Mouse (Mus musculus) CH12.LX (cell line): ENCODE measurements around the gene Ttc7. TPM values are rescaled to one million over a fixed set of nuclear protein-coding genes. Genes with fewer than 3 reads are reported as not detected.

Experiments
- DNase-seq: peaks from one replicate; pipeline ENCODE4 v3.0.0-alpha.2; 2013; ENCODE audit errors: extremely low read depth
- H3K27ac ChIP-seq: 2 replicates; pipeline ENCODE4 v1.5.1; 2012; ENCODE audit warnings: low read depth, mild to moderate bottlenecking, control low read depth, moderate library complexity; ENCODE audit not compliant: insufficient read depth
- H3K27me3 ChIP-seq: replicated peaks from 2 replicates; pipeline ENCODE3; 2012; ENCODE audit warnings: inconsistent platforms
- H3K36me3 ChIP-seq, 2 experiments: replicated peaks in 1 of 2; 2 replicates each; pipeline versions ENCODE3 to v1.6.1; 2012; ENCODE audit warnings: inconsistent platforms in 1 of 2, low read length in 1 of 2, mild to moderate bottlenecking in 1 of 2, mixed read lengths in 1 of 2, moderate library complexity in 1 of 2; ENCODE audit not compliant: control insufficient read depth in 1 of 2, insufficient read depth in 1 of 2
- H3K4me1 ChIP-seq, 2 experiments: 2 replicates each; pipeline ENCODE4 v1.6.1; 2012; ENCODE audit warnings: inconsistent platforms in 1 of 2, moderate library complexity in 1 of 2; ENCODE audit not compliant: insufficient read depth in 2 of 2, control insufficient read depth in 1 of 2
- H3K4me2 ChIP-seq: 2 replicates; pipeline ENCODE4 v1.6.1; 2012; ENCODE audit warnings: low read depth, mild to moderate bottlenecking, control low read depth; ENCODE audit not compliant: poor library complexity, insufficient read depth, severe bottlenecking
- H3K4me3 ChIP-seq, 3 experiments: fragments of 150-350 bp in 1 of 3; sonication (generic) in 1 of 3; replicated peaks in 1 of 3; 2 replicates each; pipeline versions ENCODE3 to v1.5.1; 2011 to 2012; ENCODE audit warnings: low read depth in 2 of 3, low read length in 2 of 3, mild to moderate bottlenecking in 2 of 3, moderate library complexity in 2 of 3, control low read depth in 1 of 3, improper control_type of control experiment in 1 of 3, inconsistent platforms in 1 of 3, mixed read lengths in 1 of 3; ENCODE audit not compliant: poor library complexity in 1 of 3
- H3K79me2 ChIP-seq: replicated peaks from 2 replicates; pipeline ENCODE4 v1.6.1; 2012; ENCODE audit warnings: mild to moderate bottlenecking, moderate library complexity; ENCODE audit not compliant: control insufficient read depth, poor library complexity, insufficient read depth, severe bottlenecking; ENCODE audit errors: extremely low read depth
- H3K9ac ChIP-seq: 2 replicates; pipeline ENCODE4 v1.6.1; 2012; ENCODE audit warnings: low read depth, mild to moderate bottlenecking, control low read depth, moderate library complexity; ENCODE audit not compliant: insufficient read depth
- H3K9me3 ChIP-seq: replicated peaks from 2 replicates; pipeline ENCODE3; 2012; ENCODE audit warnings: low read length, inconsistent platforms, mixed read lengths
- BHLHE40 ChIP-seq: IDR thresholded peaks from 2 replicates; pipeline ENCODE4 v1.6.1; 2011; ENCODE audit warnings: mild to moderate bottlenecking, low read depth, low read length, improper control_type of control experiment
- CHD1 ChIP-seq: IDR thresholded peaks from 2 replicates; pipeline ENCODE4 v1.6.1; 2012; ENCODE audit warnings: low read depth, low read length, improper control_type of control experiment, inconsistent platforms
- CHD2 ChIP-seq: IDR thresholded peaks from 2 replicates; pipeline ENCODE4 v1.6.1; 2011; ENCODE audit warnings: low read length, improper control_type of control experiment
- CTCF ChIP-seq, 2 experiments: IDR thresholded peaks in 1 of 2; conservative IDR thresholded peaks in 1 of 2; 2 replicates each; pipeline ENCODE4 v1.5.1; 2011 to 2012; ENCODE audit warnings: low read depth in 2 of 2, low read length in 2 of 2, improper control_type of control experiment in 1 of 2, inconsistent platforms in 1 of 2, mild to moderate bottlenecking in 1 of 2, moderate library complexity in 1 of 2
- E2F4 ChIP-seq: IDR thresholded peaks from 2 replicates; pipeline ENCODE4 v1.6.1; 2011; ENCODE audit warnings: low read depth, low read length, improper control_type of control experiment; ENCODE audit not compliant: insufficient replicate concordance
- ELF1 ChIP-seq: IDR thresholded peaks from 2 replicates; pipeline ENCODE4 v1.6.1; 2014; ENCODE audit warnings: low read depth, mild to moderate bottlenecking, inconsistent platforms, low read length, improper control_type of control experiment
- EP300 ChIP-seq: IDR thresholded peaks from 2 replicates; pipeline ENCODE4 v1.6.1; 2011; ENCODE audit warnings: low read length, improper control_type of control experiment
- ETS1 ChIP-seq: conservative IDR thresholded peaks from 2 replicates; pipeline ENCODE4 v1.6.1; 2012; ENCODE audit warnings: low read depth, mild to moderate bottlenecking, inconsistent platforms, low read length, improper control_type of control experiment, moderate library complexity
- GABPA ChIP-seq: IDR thresholded peaks from 2 replicates; pipeline ENCODE4 v1.6.1; 2012; ENCODE audit warnings: low read depth, low read length, improper control_type of control experiment, inconsistent platforms; ENCODE audit not compliant: insufficient replicate concordance
- HCFC1 ChIP-seq: IDR thresholded peaks from 2 replicates; pipeline ENCODE4 v1.6.1; 2012; ENCODE audit warnings: low read depth, mild to moderate bottlenecking, inconsistent platforms, low read length, improper control_type of control experiment
- IRF4 ChIP-seq: IDR thresholded peaks from 2 replicates; pipeline ENCODE4 v1.6.1; 2014; ENCODE audit warnings: low read depth, mild to moderate bottlenecking, inconsistent platforms, low read length, improper control_type of control experiment
- JUN ChIP-seq: IDR thresholded peaks from 2 replicates; pipeline ENCODE4 v1.6.1; 2011; ENCODE audit warnings: low read depth, mild to moderate bottlenecking, low read length, improper control_type of control experiment, moderate library complexity; ENCODE audit not compliant: insufficient read depth
- JUND ChIP-seq: conservative IDR thresholded peaks from 2 replicates; pipeline ENCODE4 v1.6.1; 2011; ENCODE audit warnings: low read depth, low read length, improper control_type of control experiment
- KAT2A ChIP-seq: IDR thresholded peaks from 2 replicates; pipeline ENCODE4 v1.6.1; 2012; ENCODE audit warnings: low read length, improper control_type of control experiment, inconsistent platforms; ENCODE audit not compliant: insufficient replicate concordance
- MAFK ChIP-seq: IDR thresholded peaks from 2 replicates; pipeline ENCODE4 v1.6.1; 2011; ENCODE audit warnings: low read length, improper control_type of control experiment; ENCODE audit not compliant: insufficient replicate concordance
- MAX ChIP-seq: IDR thresholded peaks from 2 replicates; pipeline ENCODE4 v1.6.1; 2011; ENCODE audit warnings: low read length, improper control_type of control experiment
- MAZ ChIP-seq: IDR thresholded peaks from 2 replicates; pipeline ENCODE4 v1.6.1; 2012; ENCODE audit warnings: low read depth, mild to moderate bottlenecking, inconsistent platforms, low read length, improper control_type of control experiment, moderate library complexity
- MEF2A ChIP-seq: IDR thresholded peaks from 2 replicates; pipeline ENCODE4 v1.6.1; 2014; ENCODE audit warnings: low read depth, mild to moderate bottlenecking, inconsistent platforms, low read length, improper control_type of control experiment, borderline replicate concordance
- MXI1 ChIP-seq: IDR thresholded peaks from 2 replicates; pipeline ENCODE4 v1.6.1; 2011; ENCODE audit warnings: mild to moderate bottlenecking, low read depth, low read length, improper control_type of control experiment
- MYC ChIP-seq: IDR thresholded peaks from 2 replicates; pipeline ENCODE4 v1.6.1; 2011; ENCODE audit warnings: low read depth, mild to moderate bottlenecking, improper control_type of control experiment, low read length
- NELFE ChIP-seq: IDR thresholded peaks from 2 replicates; pipeline ENCODE4 v1.6.1; 2011; ENCODE audit warnings: low read depth, low read length, improper control_type of control experiment
- NRF1 ChIP-seq: IDR thresholded peaks from 2 replicates; pipeline ENCODE4 v1.6.1; 2014; ENCODE audit warnings: low read depth, mild to moderate bottlenecking, inconsistent platforms, low read length, improper control_type of control experiment, moderate library complexity
- PAX5 ChIP-seq: IDR thresholded peaks from 2 replicates; pipeline ENCODE4 v1.6.1; 2012; ENCODE audit warnings: low read length, inconsistent platforms, mixed read lengths
- POLR2A ChIP-seq: IDR thresholded peaks from 2 replicates; pipeline ENCODE4 v1.6.1; 2011; ENCODE audit warnings: low read depth, mild to moderate bottlenecking, improper control_type of control experiment, low read length
- POLR2AphosphoS2 ChIP-seq: IDR thresholded peaks from 2 replicates; pipeline ENCODE4 v1.6.1; 2011; ENCODE audit warnings: low read depth, low read length, improper control_type of control experiment
- RAD21 ChIP-seq: IDR thresholded peaks from 2 replicates; pipeline ENCODE4 v1.6.1; 2011; ENCODE audit warnings: low read depth, mild to moderate bottlenecking, low read length, improper control_type of control experiment, moderate library complexity
- RCOR1 ChIP-seq: conservative IDR thresholded peaks from 2 replicates; pipeline ENCODE4 v1.6.1; 2012; ENCODE audit warnings: low read depth, mild to moderate bottlenecking, inconsistent platforms, low read length, improper control_type of control experiment
- SIN3A ChIP-seq: IDR thresholded peaks from 2 replicates; pipeline ENCODE4 v1.6.1; 2012; ENCODE audit warnings: low read length, improper control_type of control experiment, inconsistent platforms
- SMC3 ChIP-seq: IDR thresholded peaks from 2 replicates; pipeline ENCODE4 v1.6.1; 2011; ENCODE audit warnings: low read depth, low read length, improper control_type of control experiment
- TBP ChIP-seq: conservative IDR thresholded peaks from 2 replicates; pipeline ENCODE4 v1.6.1; 2011; ENCODE audit warnings: low read depth, low read length, improper control_type of control experiment
- TCF12 ChIP-seq: IDR thresholded peaks from 2 replicates; pipeline ENCODE4 v1.6.1; 2014; ENCODE audit warnings: low read depth, mild to moderate bottlenecking, inconsistent platforms, low read length, improper control_type of control experiment
- UBTF ChIP-seq: IDR thresholded peaks from 2 replicates; pipeline ENCODE4 v1.6.1; 2012; ENCODE audit warnings: low read depth, mild to moderate bottlenecking, inconsistent platforms, low read length, improper control_type of control experiment, moderate library complexity
- USF1 ChIP-seq: IDR thresholded peaks from 2 replicates; pipeline ENCODE4 v1.6.1; 2014; ENCODE audit warnings: low read depth, mild to moderate bottlenecking, inconsistent platforms, low read length, improper control_type of control experiment
- USF2 ChIP-seq: conservative IDR thresholded peaks from 2 replicates; pipeline ENCODE4 v1.6.1; 2011; ENCODE audit warnings: low read depth, low read length, improper control_type of control experiment
- ZC3H11A ChIP-seq: IDR thresholded peaks from 2 replicates; pipeline ENCODE4 v1.6.1; 2012; ENCODE audit warnings: low read depth, mild to moderate bottlenecking, inconsistent platforms, low read length, improper control_type of control experiment
- ZKSCAN1 ChIP-seq: IDR thresholded peaks from 2 replicates; pipeline ENCODE4 v1.6.1; 2012; ENCODE audit warnings: low read depth, inconsistent platforms, low read length, improper control_type of control experiment, borderline replicate concordance
- ZMIZ1 ChIP-seq: IDR thresholded peaks from 2 replicates; pipeline ENCODE4 v1.6.1; 2012; ENCODE audit warnings: low read depth, mild to moderate bottlenecking, inconsistent platforms, low read length, improper control_type of control experiment
- ZNF384 ChIP-seq: IDR thresholded peaks from 2 replicates; pipeline ENCODE4 v1.6.1; 2012; ENCODE audit warnings: low read depth, low read length, improper control_type of control experiment, inconsistent platforms
- dilution Hi-C: fragments of 300-500 bp; cut with MboI; formaldehyde crosslinking; loops from 2 replicates; pipeline ENCODE4 v1.14.3; 2020; ENCODE audit warnings: low sequenced_read_pairs; ENCODE audit not compliant: extremely low pct_unique_long_range_greater_than_20kb, extremely low pct_ligation_motif_present
- in situ Hi-C: fragments of 300-500 bp; cut with MboI; formaldehyde crosslinking; loops from 3 replicates; pipeline ENCODE4 v1.14.3; 2019; ENCODE audit warnings: low sequenced_read_pairs, low pct_ligation_motif_present, low pct_unique_long_range_greater_than_20kb, mixed read lengths
- polyA plus RNA-seq: library from polyadenylated mRNA; unstranded; fragments of >175 nt; gene quantifications from 2 replicates; pipeline ENCODE4 v1.2.1, GENCODE M21; 2012; ENCODE audit warnings: low read depth; ENCODE audit not compliant: insufficient read length
- total RNA-seq, 2 experiments: library from RNA; depleted of rRNA; stranded (reverse); fragments of 300-350 nt in 1 of 2; fragments of >200 nt in 1 of 2; gene quantifications; 2 replicates each; pipeline ENCODE4 v1.2.3; 2012 to 2014

Ttc7 gene
- total RNA-seq (2012; rRNA removed) (11.2 and 12.8 TPM in 2 replicates), total RNA-seq (2014; rRNA removed) (5.8 and 6.2 TPM in 2 replicates), polyA plus RNA-seq (16.0 and 16.4 TPM in 2 replicates)

DNA sequence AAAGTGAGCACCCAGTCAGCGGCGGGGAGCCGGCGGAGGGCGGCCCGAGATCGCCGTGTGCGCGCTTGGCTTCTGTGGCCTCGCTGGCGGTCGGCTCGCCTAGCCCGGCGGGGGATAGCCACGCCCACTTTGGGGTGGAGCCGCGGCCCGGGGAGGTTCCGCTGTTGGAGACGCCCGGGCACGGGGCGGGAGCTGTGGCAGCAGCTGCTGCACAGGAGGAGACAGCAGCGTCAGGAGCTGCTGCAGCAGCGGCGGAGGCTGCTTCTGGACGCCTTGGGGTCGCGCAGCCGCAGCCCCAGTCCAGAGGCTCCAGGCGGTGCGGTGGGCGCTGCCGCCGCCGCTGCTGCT, at the start of gene Ttc7:
Ttc7 (plus strand) TSS at position 181 of the 348 bp plus-strand sequence.
- peak; percentile 90 for DNase-seq
- dilution Hi-C loops, result no loop called here
- H3K9me3 ChIP-seq, result no peaks in the 10 kb centered on the region

DNA sequence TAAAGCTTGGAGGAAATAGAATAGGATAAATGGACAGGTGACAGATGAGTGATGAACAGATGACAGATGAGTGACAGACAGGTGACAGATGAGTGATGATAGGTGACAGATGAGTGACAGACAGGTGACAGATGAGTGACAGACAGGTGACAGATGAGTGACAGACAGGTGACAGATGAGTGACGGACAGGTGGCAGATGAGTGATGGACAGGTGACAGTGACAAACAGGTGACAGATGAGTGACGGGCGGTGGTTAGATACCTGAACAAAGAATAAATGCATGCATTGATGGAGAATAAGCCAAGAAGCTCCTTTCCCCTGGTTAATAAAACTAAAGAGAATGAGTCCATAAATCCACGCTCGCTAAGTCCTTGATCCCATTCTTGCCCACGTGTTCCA, 47.7 kb upstream of the Ttc7 start:
- TF ChIP-seq JUN, result no peak
- no peak for TF ChIP-seq MXI1
- no peak for TF ChIP-seq CHD1
- no peak for TF ChIP-seq CTCF (conservative IDR thresholded peaks at IDR 0.05 in 1 of 2, IDR thresholded peaks at IDR 0.05 in 1 of 2; ENCODE audit: low read depth in 2 of 2, low read length in 2 of 2)
- H3K4me3 ChIP-seq, result no peak overlapping the region
- no peaks in the 10 kb centered on the region for H3K79me2 ChIP-seq
- dilution Hi-C loops, result no loop called here
- peaks cover 2% of the 10 kb centered on the region in 2 experiments; a peak in 1 of 4 replicates for H3K4me1 ChIP-seq
- no peak for DNase-seq
- no peak overlapping the region for H3K4me2 ChIP-seq
- H3K9me3 ChIP-seq, result peaks cover 2% of the 10 kb centered on the region
- H3K27ac ChIP-seq, result no peak overlapping the region
- in situ Hi-C loops, result loop anchor here (25.0 kb wide), 1 partner anchor 723 kb away; the partner anchor contains the start of gene Gm10309
- H3K36me3 ChIP-seq, result no peaks in the 10 kb centered on the region
- peaks cover 1% of the 10 kb centered on the region for H3K27me3 ChIP-seq
- no peak overlapping the region for H3K9ac ChIP-seq

More for the DNA sequence above, at the start of gene Ttc7:
- TF ChIP-seq IRF4 (no peak), NELFE (peak; percentile 64; the same call in 1 of the 2 replicates), HCFC1 (no peak), KAT2A (no peak), TBP (0 out of 2 replicates have a peak, but pooled peaks have one; percentile 34), ZMIZ1 (peak; percentile 74; the same call in 1 of the 2 replicates), MYC (no peak), ZC3H11A (no peak), JUND (no peak), RAD21 (no peak), SIN3A (peak; percentile 15; the same call in 1 of the 2 replicates), POLR2AphosphoS2 (no peak), SMC3 (no peak), CHD1 (no peak), ZKSCAN1 (no peak), ETS1 (no peak), MAFK (no peak), EP300 (no peak), PAX5 (no peak), USF2 (no peak), JUN (no peak), UBTF (0 out of 2 replicates have a peak, but pooled peaks have one; percentile 13), CTCF (conservative IDR thresholded peaks at IDR 0.05 in 1 of 2, IDR thresholded peaks at IDR 0.05 in 1 of 2; ENCODE audit: low read depth in 2 of 2, low read length in 2 of 2) (no peak), MXI1 (peak; percentile 36; the same call in 1 of the 2 replicates), POLR2A (peak; percentile 81), USF1 (no peak), MAZ (no peak), BHLHE40 (peak; percentile 67), GABPA (no peak), ZNF384 (no peak), E2F4 (no peak), MEF2A (peak; percentile 37; the same call in 1 of the 2 replicates), NRF1 (peak; percentile 62), RCOR1 (no peak), TCF12 (peak; percentile 74), CHD2 (no peak), MAX (no peak), ELF1 (peak; percentile 53; the same call in 1 of the 2 replicates)
- Histone ChIP-seq H3K79me2 (no peaks in the 10 kb centered on the region), H3K4me1 (peaks cover 0 to 38% of the 10 kb centered on the region in 2 experiments; a peak in 3 of 4 replicates), H3K27ac (peak within 1 kb of the TSS; percentile 63), H3K9ac (peak within 1 kb of the TSS; percentile 91), H3K27me3 (peaks cover 2% of the 10 kb centered on the region), H3K36me3 (peaks cover 0 to 7% of the 10 kb centered on the region in 2 experiments), H3K4me2 (peak within 1 kb of the TSS; percentile 96), H3K4me3 (peak within 1 kb of the TSS; percentile 76 to 84 (median 82))
- in situ Hi-C loops, result no loop called here
